Mouse (Mus musculus) ES-Bruce4 (cell line): ENCODE data around the gene Ceacam3. TPM values are rescaled to one million over a fixed set of nuclear protein-coding genes. Genes with fewer than 3 reads are reported as not detected.

Experiments used
- H3K27ac ChIP-seq: 2 replicates; pipeline ENCODE4 v1.5.1; 2012; ENCODE audit warnings: low read length, inconsistent platforms; ENCODE audit not compliant: insufficient read depth
- H3K27me3 ChIP-seq: 2 replicates; pipeline ENCODE4 v1.6.1; 2012; ENCODE audit warnings: mild to moderate bottlenecking, low read length, inconsistent platforms; ENCODE audit not compliant: control insufficient read depth, poor library complexity, insufficient read depth, severe bottlenecking
- H3K36me3 ChIP-seq: 2 replicates; pipeline ENCODE4 v1.6.1; 2012; ENCODE audit warnings: inconsistent platforms, mild to moderate bottlenecking, low read length, moderate library complexity; ENCODE audit not compliant: control insufficient read depth, poor library complexity, insufficient read depth, severe bottlenecking
- H3K4me1 ChIP-seq: one replicate; pipeline ENCODE4 v1.8.1; 2011; ENCODE audit warnings: low read length; ENCODE audit not compliant: control insufficient read depth, insufficient read depth
- H3K4me3 ChIP-seq: 2 replicates; pipeline ENCODE4 v1.5.1; 2011; ENCODE audit warnings: low read depth, mild to moderate bottlenecking, low read length
- H3K9ac ChIP-seq: 2 replicates; pipeline ENCODE4 v1.6.1; 2012; ENCODE audit warnings: low read depth, mild to moderate bottlenecking, inconsistent platforms; ENCODE audit not compliant: poor library complexity, severe bottlenecking
- H3K9me3 ChIP-seq: replicated peaks from 2 replicates; pipeline ENCODE4 v1.6.1; 2012; ENCODE audit warnings: mild to moderate bottlenecking, low read length, inconsistent platforms; ENCODE audit not compliant: control insufficient read depth, poor library complexity, insufficient read depth, severe bottlenecking
- CTCF ChIP-seq: IDR thresholded peaks from one replicate; pipeline ENCODE4 v1.8.1; 2011; ENCODE audit warnings: low read depth, low read length
- EP300 ChIP-seq: IDR thresholded peaks from 2 replicates; pipeline ENCODE4 v1.6.1; 2011; ENCODE audit warnings: low read depth, low read length; ENCODE audit not compliant: insufficient read depth
- POLR2A ChIP-seq: IDR thresholded peaks from one replicate; pipeline ENCODE4 v1.8.1; 2011; ENCODE audit warnings: low read length; ENCODE audit not compliant: insufficient read depth
- polyA plus RNA-seq: library from polyadenylated mRNA; stranded (reverse); fragments of >200 nt; gene quantifications from 2 replicates; pipeline ENCODE4 v1.2.4, GENCODE M21; 2011; ENCODE audit warnings: low read depth; ENCODE audit not compliant: missing spikeins, insufficient read depth, insufficient read length

The Ceacam3 gene
- polyA plus RNA-seq, 1 experiment = 0.73 TPM

- Histone ChIP-seq H3K9ac (no peak overlapping the region), H3K27ac (no peak overlapping the region), H3K27me3 (peaks cover 2% of the 10 kb centered on the region; the same call in 1 of the 2 replicates), H3K4me1 (no peaks in the 10 kb centered on the region), H3K4me3 (no peak overlapping the region), H3K36me3 (no peaks in the 10 kb centered on the region), H3K9me3 (no peaks in the 10 kb centered on the region)
- TF ChIP-seq POLR2A = no peak
- no peak for TF ChIP-seq EP300
- no peak for TF ChIP-seq CTCF
Observed at GRCm38 (mm10) chr7:17171827-17172226, 21.7 kb downstream of the Ceacam3 start.

GRCm38 (mm10) chr7:17203177-17203576 lies 53.1 kb downstream of the Ceacam3 start, which contains the start of gene Psg29:
Gene Psg29, plus strand, starts transcription at chr7:17203477.
- Histone ChIP-seq H3K27me3 (no peaks in the 10 kb centered on the region), H3K4me1 (no peaks in the 10 kb centered on the region), H3K9me3 (no peaks in the 10 kb centered on the region; the same call in 1 of the 2 replicates), H3K36me3 (no peaks in the 10 kb centered on the region), H3K9ac (no peak within 1 kb of the TSS), H3K4me3 (no peak within 1 kb of the TSS), H3K27ac (no peak within 1 kb of the TSS)
- no peak for TF ChIP-seq EP300
- no peak for TF ChIP-seq CTCF
- no peak for TF ChIP-seq POLR2A

- Histone ChIP-seq H3K9ac (no peak overlapping the region), H3K27me3 (no peaks in the 10 kb centered on the region), H3K36me3 (no peaks in the 10 kb centered on the region), H3K9me3 (no peaks in the 10 kb centered on the region; the same call in 1 of the 2 replicates), H3K27ac (no peak overlapping the region), H3K4me3 (no peak overlapping the region), H3K4me1 (no peaks in the 10 kb centered on the region)
- TF ChIP-seq CTCF = no peak
- TF ChIP-seq EP300 = no peak
- TF ChIP-seq POLR2A = no peak
Observed at GRCm38 (mm10) chr7:17205530-17206184, 55.6 kb downstream of the Ceacam3 start.

Other genes starting within 250 kb of the Ceacam3 start
- gene Ptgir, start 243.8 kb upstream of the Ceacam3 start, polyA plus RNA-seq = not detected in 2 replicates
- gene Calm3, start 226.2 kb upstream of the Ceacam3 start, polyA plus RNA-seq = 358 and 368 TPM in 2 replicates
- gene Pnmal2, start 205.6 kb upstream of the Ceacam3 start, polyA plus RNA-seq = 1.5 and 1.6 TPM in 2 replicates
- gene Pnmal1, start 190.6 kb upstream of the Ceacam3 start, polyA plus RNA-seq = not detected in 2 replicates
- gene Gm42372, start 167.2 kb upstream of the Ceacam3 start, polyA plus RNA-seq = 1.1 and 1.2 TPM in 2 replicates
- 4.2 and 4.4 TPM in 2 replicates for gene Ccdc8, start 157.6 kb upstream of the Ceacam3 start, polyA plus RNA-seq
- gene Ppp5c, start 122.4 kb upstream of the Ceacam3 start, polyA plus RNA-seq = 106 and 107 TPM in 2 replicates
- gene Hif3a, start 87.9 kb upstream of the Ceacam3 start, polyA plus RNA-seq = 11.9 and 14.0 TPM in 2 replicates
- 0.29 and 3.3 TPM in 2 replicates for gene Psg16, start 76.2 kb upstream of the Ceacam3 start, polyA plus RNA-seq
- gene Psg29, start 53.2 kb downstream of the Ceacam3 start, polyA plus RNA-seq = 0.20 and 0.43 TPM in 2 replicates